Mouse (Mus musculus) E14TG2a.4 (cell line): ENCODE data around the gene Plcg1.

Experiments used
- H3K27me3 ChIP-seq: 2 replicates; pipeline ENCODE4 v1.6.1; 2014; ENCODE audit warnings: low read length, control low read depth; ENCODE audit not compliant: insufficient read depth
- H3K36me3 ChIP-seq: 2 replicates; pipeline ENCODE4 v1.6.1; 2014; ENCODE audit warnings: low read length, control low read depth; ENCODE audit not compliant: insufficient read depth
- H3K4me1 ChIP-seq: replicated peaks from 2 replicates; pipeline ENCODE4 v1.6.1; 2014; ENCODE audit warnings: low read depth, low read length, control low read depth
- H3K4me3 ChIP-seq: replicated peaks from 2 replicates; pipeline ENCODE4 v1.5.1; 2014; ENCODE audit warnings: mild to moderate bottlenecking, low read length
- H3K9me3 ChIP-seq: 2 replicates; pipeline ENCODE4 v1.6.1; 2014; ENCODE audit warnings: low read length, control low read depth
- CTCF ChIP-seq: conservative IDR thresholded peaks from 2 replicates; pipeline ENCODE4 v1.5.1; 2014; ENCODE audit warnings: low read length
- NANOG ChIP-seq: IDR thresholded peaks from 2 replicates; pipeline ENCODE4 v1.6.1; 2014; ENCODE audit warnings: borderline replicate concordance, low read length, mixed read lengths
- POU5F1 ChIP-seq: IDR thresholded peaks from 2 replicates; pipeline ENCODE4 v1.6.1; 2014; ENCODE audit warnings: low read length, borderline replicate concordance

The Plcg1 gene

DNA sequence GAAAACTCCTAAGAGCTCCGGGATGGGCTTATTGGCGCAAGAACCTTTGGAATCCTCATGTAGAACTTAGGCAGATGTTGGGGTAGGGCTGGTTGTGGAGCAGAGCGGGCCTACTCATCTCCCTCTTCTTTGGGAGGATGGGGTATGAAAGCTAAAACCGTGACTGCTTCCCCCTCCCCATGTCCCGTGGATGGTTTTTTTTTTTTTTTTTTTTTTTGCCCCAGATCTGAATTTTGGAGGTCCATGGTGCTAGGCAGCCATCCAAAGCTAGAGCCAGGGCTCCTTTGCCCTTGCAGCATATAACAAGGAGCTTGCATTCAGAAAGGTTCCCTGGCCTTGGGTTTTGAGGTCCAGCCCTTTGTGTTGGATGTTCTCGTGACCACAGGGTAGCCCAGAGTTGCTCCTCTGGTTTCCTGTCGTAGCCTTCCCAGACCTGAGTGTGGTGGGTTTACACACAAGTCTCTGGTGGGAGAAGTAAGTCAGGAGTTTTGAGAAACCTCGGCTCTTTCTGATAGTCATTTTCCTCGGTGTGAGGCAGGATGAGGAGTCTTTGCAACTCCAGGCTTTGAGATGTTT is 1.4 kb downstream of the Plcg1 start:
- H3K9me3 ChIP-seq: no peaks in the 10 kb centered on the region
- H3K36me3 ChIP-seq: peaks cover 33% of the 10 kb centered on the region
- H3K4me3 ChIP-seq: peak overlapping the region; percentile 95
- peaks cover 10% of the 10 kb centered on the region; the same call in 1 of the 2 replicates for H3K27me3 ChIP-seq
- TF ChIP-seq CTCF (no peak), NANOG (no peak), POU5F1 (no peak)
- peaks cover 68% of the 10 kb centered on the region for H3K4me1 ChIP-seq

DNA sequence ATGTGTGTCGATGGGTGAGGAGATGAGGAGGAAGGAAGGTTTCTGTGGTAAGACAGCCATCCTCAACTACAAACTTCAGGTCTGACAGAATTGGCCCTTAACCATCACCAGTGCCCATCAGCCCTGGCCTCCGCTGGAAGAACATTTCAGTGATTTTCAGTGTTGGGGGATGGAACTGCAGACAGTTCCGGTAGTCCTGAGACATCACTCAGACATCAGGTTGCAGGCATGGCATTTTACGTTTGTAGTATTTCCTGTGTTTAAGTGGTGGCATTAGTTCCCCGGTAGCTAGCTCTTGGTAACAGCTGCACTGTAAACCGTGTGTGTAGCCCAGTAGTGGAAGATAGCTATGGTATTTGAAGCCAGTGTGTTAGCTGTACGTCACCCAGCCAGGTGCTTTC is 2.0 kb downstream of the Plcg1 start:
- peaks cover 10% of the 10 kb centered on the region; the same call in 1 of the 2 replicates for H3K27me3 ChIP-seq
- peaks cover 38% of the 10 kb centered on the region for H3K36me3 ChIP-seq
- TF ChIP-seq CTCF: no peak
- no peak for TF ChIP-seq POU5F1
- no peak for TF ChIP-seq NANOG
- H3K9me3 ChIP-seq: no peaks in the 10 kb centered on the region
- peaks cover 74% of the 10 kb centered on the region for H3K4me1 ChIP-seq
- H3K4me3 ChIP-seq: peak overlapping the region; percentile 95

DNA sequence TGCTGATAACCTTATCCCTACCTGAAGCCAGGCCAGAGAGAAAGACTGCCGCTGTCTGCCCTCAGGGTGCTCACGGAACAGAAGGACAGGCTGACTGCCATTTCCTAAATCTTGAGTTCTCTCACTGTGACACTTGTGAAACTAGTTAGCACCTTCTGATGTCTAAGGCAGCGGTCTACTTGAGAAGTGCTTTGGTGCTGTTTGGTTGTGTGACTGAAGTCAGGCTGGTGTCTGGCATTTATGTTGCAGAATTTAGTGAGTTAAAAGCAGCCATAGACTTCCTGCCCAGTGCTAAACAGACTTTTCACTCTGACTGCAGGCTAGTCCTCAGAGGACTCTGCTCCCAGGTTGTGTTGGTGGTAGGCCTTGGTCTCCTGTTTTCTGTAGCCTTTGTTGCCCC is 3.2 kb downstream of the Plcg1 start:
- Histone ChIP-seq H3K4me3 (no peak overlapping the region), H3K9me3 (no peaks in the 10 kb centered on the region), H3K27me3 (peaks cover 10% of the 10 kb centered on the region; the same call in 1 of the 2 replicates), H3K4me1 (peaks cover 86% of the 10 kb centered on the region), H3K36me3 (peaks cover 50% of the 10 kb centered on the region)
- TF ChIP-seq CTCF: no peak
- TF ChIP-seq NANOG: no peak
- TF ChIP-seq POU5F1: no peak

DNA sequence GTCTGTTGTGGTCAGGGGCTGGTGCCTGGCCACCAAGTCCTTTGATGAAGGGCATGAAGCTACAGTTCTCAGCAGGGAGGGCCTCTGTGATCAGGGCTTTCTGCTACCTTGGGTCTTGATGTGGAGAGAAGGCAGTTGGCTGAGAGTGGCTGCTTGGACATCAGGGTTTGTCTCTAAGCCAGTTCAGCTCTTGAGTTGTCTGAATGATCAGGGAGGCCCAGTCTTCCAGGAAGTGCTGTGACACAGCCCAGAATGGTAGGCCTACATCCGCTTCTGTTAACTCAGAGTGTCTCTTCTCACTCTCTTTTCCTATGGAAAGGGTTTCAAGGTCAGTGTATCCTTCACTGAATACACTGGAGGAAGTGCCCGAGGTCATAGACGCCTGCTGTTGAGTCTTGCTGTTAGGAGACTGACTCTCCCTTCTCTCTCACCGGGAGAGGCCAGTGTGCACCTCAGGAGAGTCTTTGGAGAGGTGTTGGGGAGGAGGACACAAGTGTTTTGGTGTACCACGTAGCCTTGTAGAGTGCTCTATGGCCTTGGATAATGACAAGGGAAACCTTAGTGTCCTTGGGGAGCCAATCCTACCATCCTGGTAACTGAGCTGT is 4.7 kb downstream of the Plcg1 start:
- TF ChIP-seq NANOG: no peak; the same call in 1 of the 2 replicates
- no peak for TF ChIP-seq POU5F1
- no peak for TF ChIP-seq CTCF
- Histone ChIP-seq H3K9me3 (no peaks in the 10 kb centered on the region), H3K36me3 (peaks cover 64% of the 10 kb centered on the region), H3K27me3 (no peaks in the 10 kb centered on the region), H3K4me1 (peaks cover 89% of the 10 kb centered on the region), H3K4me3 (peak overlapping the region; percentile 37)

DNA sequence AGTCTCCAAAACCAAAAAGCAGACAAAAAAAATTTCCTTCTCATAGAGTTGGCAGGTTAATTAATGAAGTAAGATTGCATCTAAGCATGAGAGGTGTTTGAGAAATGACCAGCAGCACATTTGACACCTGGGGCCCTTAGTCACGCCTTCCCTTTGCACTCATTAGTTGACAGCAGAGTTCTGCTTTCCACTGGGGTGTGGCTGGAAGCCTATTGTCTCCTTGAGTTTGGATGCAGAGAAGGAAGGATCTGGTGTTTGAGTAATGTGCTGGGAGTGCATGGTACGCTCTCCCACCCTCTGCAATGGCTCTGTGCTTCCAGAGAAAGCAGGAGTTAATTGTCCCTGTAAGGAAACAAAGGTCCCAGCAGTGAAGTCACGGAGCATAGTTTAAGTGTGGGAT is 5.4 kb downstream of the Plcg1 start:
- H3K4me1 ChIP-seq: peaks cover 95% of the 10 kb centered on the region
- peaks cover 70% of the 10 kb centered on the region for H3K36me3 ChIP-seq
- H3K27me3 ChIP-seq: no peaks in the 10 kb centered on the region
- peak overlapping the region; percentile 37 for H3K4me3 ChIP-seq
- H3K9me3 ChIP-seq: no peaks in the 10 kb centered on the region
- TF ChIP-seq NANOG (no peak), CTCF (no peak), POU5F1 (no peak)

DNA sequence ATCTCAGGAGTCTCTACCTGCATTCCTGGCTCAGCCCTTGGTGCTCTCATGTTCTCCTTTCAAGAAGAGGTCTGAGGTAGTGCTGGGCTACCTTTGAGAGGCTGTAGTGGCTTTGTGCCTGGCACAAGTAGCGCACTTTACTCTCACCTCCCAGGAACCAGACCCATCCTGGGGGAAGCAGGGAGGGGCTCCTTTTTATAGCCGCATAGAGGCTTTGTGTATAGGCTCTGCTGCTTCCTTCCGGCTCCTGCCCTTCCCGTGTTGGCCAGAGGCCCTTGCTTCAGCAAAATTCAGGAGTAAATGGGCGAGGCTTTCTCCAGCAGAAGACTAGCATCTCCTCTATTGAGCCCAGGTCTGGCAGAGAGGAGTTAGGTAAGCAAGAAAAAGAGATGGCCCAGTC is 7.3 kb downstream of the Plcg1 start:
- no peak for TF ChIP-seq POU5F1
- TF ChIP-seq NANOG: no peak
- TF ChIP-seq CTCF: no peak
- peaks cover 96% of the 10 kb centered on the region for H3K4me1 ChIP-seq
- H3K27me3 ChIP-seq: no peaks in the 10 kb centered on the region
- peak overlapping the region; percentile 24; the same call in 1 of the 2 replicates for H3K4me3 ChIP-seq
- H3K36me3 ChIP-seq: peaks cover 82% of the 10 kb centered on the region
- no peaks in the 10 kb centered on the region for H3K9me3 ChIP-seq

DNA sequence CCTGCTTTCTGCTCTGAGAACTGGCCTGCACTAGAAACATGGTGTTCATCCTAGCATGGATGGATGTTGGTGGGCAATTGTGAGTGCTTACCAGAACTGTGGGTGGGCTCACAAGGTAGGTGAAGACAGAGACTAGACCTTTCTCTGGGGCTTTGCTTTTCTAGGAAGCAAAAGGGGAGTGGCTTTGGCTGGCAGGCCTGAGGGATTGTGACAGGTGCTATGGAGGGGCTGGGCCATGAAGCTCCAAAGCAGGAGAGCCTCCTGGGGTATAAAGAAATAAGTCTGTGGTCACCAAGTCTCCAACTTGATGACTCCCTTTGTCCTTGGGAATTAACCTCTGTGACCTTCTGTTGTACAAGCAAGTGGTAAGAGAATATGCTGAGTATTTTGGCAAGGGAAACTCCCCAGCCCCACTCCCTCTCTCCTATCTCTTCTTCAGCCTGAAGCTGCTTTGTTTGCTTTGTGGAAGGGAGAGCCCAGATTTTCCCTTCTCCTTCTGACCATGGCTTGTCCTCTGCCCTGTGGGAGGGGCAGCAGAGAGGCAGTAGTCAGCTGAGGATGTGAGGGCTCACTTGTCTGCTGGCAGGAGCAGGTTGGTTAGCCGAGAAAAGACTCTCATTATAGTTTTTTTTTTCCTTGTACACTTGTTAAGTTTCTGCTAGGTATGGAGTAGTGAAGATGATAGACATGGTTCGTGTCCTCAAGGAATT is 8.7 kb downstream of the Plcg1 start:
- no peaks in the 10 kb centered on the region for H3K27me3 ChIP-seq
- no peak overlapping the region for H3K4me3 ChIP-seq
- peaks cover 96% of the 10 kb centered on the region for H3K4me1 ChIP-seq
- TF ChIP-seq POU5F1 (no peak), NANOG (no peak), CTCF (no peak)
- H3K9me3 ChIP-seq: no peaks in the 10 kb centered on the region
- peaks cover 78% of the 10 kb centered on the region for H3K36me3 ChIP-seq

- Histone ChIP-seq H3K9me3 (no peaks in the 10 kb centered on the region), H3K36me3 (peaks cover 82% of the 10 kb centered on the region), H3K27me3 (no peaks in the 10 kb centered on the region), H3K4me1 (peaks cover 93% of the 10 kb centered on the region), H3K4me3 (no peak overlapping the region)
- TF ChIP-seq NANOG (no peak), CTCF (no peak), POU5F1 (no peak)
Observed at GRCm38 (mm10) chr2:160740521-160741156, 9.5 kb downstream of the Plcg1 start.
